Mouse (Mus musculus) midbrain, postnatal 0 days (tissue): ENCODE results near the gene Ipmk. TPM values are rescaled to one million over a fixed set of nuclear protein-coding genes. Genes with fewer than 3 reads are reported as not detected.

ENCODE experiments used
- ATAC-seq: fragments of 200-750 bp; cut with Nextera tagmentation; 2 replicates; pipeline ENCODE4 v1.8.0; 2017; ENCODE audit warnings: moderate number of reproducible peaks, mild to moderate bottlenecking, moderate TSS enrichment, moderate library complexity; ENCODE audit not compliant: low FRiP score
- DNase-seq: peaks from one replicate; pipeline ENCODE4 v3.0.0-alpha.2; 2015; ENCODE audit warnings: low spot score
- H3K27ac ChIP-seq: fragments of 300-500 bp; sonication (generic); 2 replicates; pipeline ENCODE4 v1.5.1; 2014; ENCODE audit warnings: low read depth, mild to moderate bottlenecking, low read length, mixed read lengths
- H3K27me3 ChIP-seq: fragments of 300-500 bp; sonication (generic); 2 replicates; pipeline ENCODE4 v1.6.1; 2014; ENCODE audit warnings: low read length, control low read depth, mixed read lengths; ENCODE audit not compliant: insufficient read depth
- H3K36me3 ChIP-seq: fragments of 300-500 bp; sonication (generic); 2 replicates; pipeline ENCODE4 v1.6.1; 2014; ENCODE audit warnings: low read length, control low read depth, mixed read lengths; ENCODE audit not compliant: insufficient read depth
- H3K4me1 ChIP-seq: fragments of 300-500 bp; sonication (generic); 2 replicates; pipeline ENCODE4 v1.6.1; 2014; ENCODE audit warnings: mild to moderate bottlenecking, control low read depth, antibody characterized with exemption, low read length, mixed read lengths; ENCODE audit not compliant: insufficient read depth
- H3K4me2 ChIP-seq: fragments of 300-500 bp; sonication (generic); 2 replicates; pipeline ENCODE4 v1.6.1; 2014; ENCODE audit warnings: low read depth, mild to moderate bottlenecking, low read length, mixed read lengths; ENCODE audit not compliant: poor library complexity, severe bottlenecking
- H3K4me3 ChIP-seq: fragments of 300-500 bp; sonication (generic); 2 replicates; pipeline ENCODE4 v1.5.1; 2014; ENCODE audit warnings: low read depth, mild to moderate bottlenecking, low read length, moderate library complexity
- H3K9ac ChIP-seq: fragments of 300-500 bp; sonication (generic); replicated peaks from 2 replicates; pipeline ENCODE4 v1.6.1; 2014; ENCODE audit warnings: mild to moderate bottlenecking, low read length, moderate library complexity, mixed read lengths; ENCODE audit not compliant: poor library complexity, severe bottlenecking
- H3K9me3 ChIP-seq: fragments of 300-500 bp; sonication (generic); 2 replicates; pipeline ENCODE4 v1.6.1; 2016; ENCODE audit warnings: low read length, control low read depth
- CTCF ChIP-seq: IDR thresholded peaks from 2 replicates; pipeline ENCODE4 v1.5.1; 2016; ENCODE audit warnings: antibody characterized with exemption, mild to moderate bottlenecking
- WGBS: fragments of 180-500 bp; shearing (Covaris S2); extraction: QIAGEN DNeasy Blood & Tissue Kit; methylation state at CpG from one replicate; pipeline ENCODE4 v1.1.7; 2014; 5-methylcytosine and 5-hydroxymethylcytosine counted together
- polyA plus RNA-seq: library from polyadenylated mRNA; unstranded; fragments of >200 nt; fragmentation: Nextera tagmentation; extraction: Ambion mirVana; gene quantifications from 2 replicates; pipeline ENCODE4 v1.2.1, GENCODE M21; 2015
- total RNA-seq: library from RNA; depleted of rRNA; stranded (reverse); fragments of >200 nt; gene quantifications from 2 replicates; pipeline ENCODE4 v1.2.3, GENCODE M21; 2014; rRNA removed

Ipmk gene
- total RNA-seq (21.7 and 28.0 TPM in 2 replicates), polyA plus RNA-seq (12.8 and 14.6 TPM in 2 replicates)

DNA sequence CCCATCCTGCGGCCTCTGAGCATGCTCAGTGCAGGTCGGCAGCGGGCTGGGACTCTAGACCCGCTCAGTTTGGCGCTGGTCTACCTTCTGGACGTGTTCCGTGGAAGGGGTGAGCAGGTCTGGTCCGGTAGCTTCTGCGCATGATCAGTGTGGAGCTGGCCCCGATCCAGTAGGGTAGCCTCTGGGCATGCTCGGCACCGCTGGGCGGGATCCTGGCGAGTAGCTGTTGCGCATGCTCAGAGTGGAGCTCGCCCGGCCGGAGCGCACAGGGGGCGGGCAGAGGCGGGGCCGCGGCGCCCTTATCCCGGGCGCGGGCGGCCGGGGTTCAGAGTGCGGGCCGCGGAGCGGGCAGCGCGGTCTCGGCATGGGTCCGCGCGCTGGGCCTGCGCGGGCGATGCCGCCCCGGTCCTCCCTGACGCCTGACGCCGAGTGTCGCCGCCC is at the start of gene Ipmk:
Ipmk (plus strand) TSS at position 255 of the 441 bp plus-strand sequence.
- Histone ChIP-seq H3K9me3 (no peaks in the 10 kb centered on the region), H3K27me3 (no peaks in the 10 kb centered on the region), H3K4me2 (peak within 1 kb of the TSS; percentile 88), H3K4me3 (peak within 1 kb of the TSS; percentile 87), H3K27ac (peak within 1 kb of the TSS; percentile 81), H3K9ac (peak within 1 kb of the TSS; percentile 86), H3K36me3 (0 out of 2 replicates have a peak, but pooled peaks cover 2% of the 10 kb centered on the region), H3K4me1 (peaks cover 15% of the 10 kb centered on the region)
- peak; percentile 97 for DNase-seq
- TF ChIP-seq CTCF, result no peak
- 0% methylated on average over 24 of the region's 49 CpGs for WGBS
- ATAC-seq, result peak; percentile 91

GRCm38 (mm10) chr10:71300161-71300560 is 47.4 kb upstream of the Ipmk start:
- WGBS, result 87% methylated on average over 16 of the region's 16 CpGs
- Histone ChIP-seq H3K4me3 (no peak overlapping the region), H3K9ac (no peak overlapping the region), H3K4me1 (no peaks in the 10 kb centered on the region), H3K27me3 (no peaks in the 10 kb centered on the region), H3K36me3 (no peaks in the 10 kb centered on the region), H3K4me2 (no peak overlapping the region), H3K27ac (no peak overlapping the region), H3K9me3 (no peaks in the 10 kb centered on the region)
- DNase-seq (no peak), ATAC-seq (no peak)
- no peak for TF ChIP-seq CTCF

DNA sequence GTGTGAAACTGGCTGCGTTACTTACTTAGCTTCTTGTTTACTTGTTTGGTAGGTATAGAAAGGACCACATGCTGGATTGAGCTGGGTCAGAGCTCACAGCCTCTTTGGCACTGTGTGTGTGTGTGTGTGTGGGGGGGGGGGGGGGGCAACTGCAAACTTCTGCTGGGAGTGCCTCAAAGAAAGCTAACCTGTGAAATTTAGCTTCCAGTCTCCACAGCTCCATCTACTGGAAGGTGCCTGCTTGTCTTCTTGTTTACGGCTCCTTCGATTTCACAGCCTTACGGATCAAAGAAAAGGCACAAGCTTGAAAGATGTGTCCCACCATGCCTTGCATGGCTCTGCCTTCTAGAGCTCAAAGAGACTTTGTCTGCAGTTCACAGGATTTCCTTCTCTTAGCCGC is 45.1 kb upstream of the Ipmk start:
- Histone ChIP-seq H3K9ac (no peak overlapping the region), H3K9me3 (no peaks in the 10 kb centered on the region), H3K36me3 (no peaks in the 10 kb centered on the region), H3K4me3 (no peak overlapping the region), H3K27ac (no peak overlapping the region), H3K4me1 (no peaks in the 10 kb centered on the region), H3K27me3 (no peaks in the 10 kb centered on the region), H3K4me2 (no peak overlapping the region)
- WGBS, result 21% methylated on average over 5 of the region's 5 CpGs
- TF ChIP-seq CTCF, result peak; percentile 53
- no peak for ATAC-seq
- DNase-seq, result peak; percentile 25

GRCm38 (mm10) chr10:71306190-71306589 is 41.4 kb upstream of the Ipmk start:
- WGBS, result 32% methylated on average over 6 of the region's 6 CpGs
- Histone ChIP-seq H3K4me1 (no peaks in the 10 kb centered on the region), H3K9me3 (no peaks in the 10 kb centered on the region), H3K9ac (no peak overlapping the region), H3K4me2 (peak overlapping the region; percentile 31; the same call in 1 of the 2 replicates), H3K27ac (no peak overlapping the region), H3K27me3 (no peaks in the 10 kb centered on the region), H3K4me3 (no peak overlapping the region), H3K36me3 (no peaks in the 10 kb centered on the region)
- peak; percentile 72 for TF ChIP-seq CTCF
- DNase-seq (peak; percentile 54), ATAC-seq (no peak)

- no peak overlapping the region for H3K4me2 ChIP-seq
- 75% methylated on average over 6 of the region's 6 CpGs for WGBS
- H3K4me3 ChIP-seq, result no peak overlapping the region
These were observed 40.8 kb upstream of the Ipmk start for GRCm38 (mm10) chr10:71306759-71307158.

DNA sequence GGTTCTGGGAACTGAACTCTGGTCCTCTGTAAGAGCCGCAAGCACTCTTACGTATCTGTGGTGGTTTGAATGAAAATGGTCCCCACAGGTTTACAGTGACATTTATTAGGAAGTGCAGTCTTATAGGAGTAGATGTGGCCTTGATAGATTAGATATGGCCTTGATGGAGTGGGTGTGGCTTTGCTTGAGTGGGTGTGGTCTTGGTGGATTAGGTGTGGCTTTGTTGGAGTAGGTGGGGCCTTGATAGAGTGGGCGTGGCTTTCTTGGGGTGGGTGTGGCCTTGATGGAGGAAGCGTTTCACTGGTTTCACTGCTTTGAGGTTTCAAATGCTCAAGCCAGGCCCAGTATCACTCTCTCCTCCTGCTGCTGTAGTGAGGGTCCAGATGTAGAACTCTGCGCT is 39.4 kb upstream of the Ipmk start:
- WGBS, result 97% methylated on average over 5 of the region's 5 CpGs
- DNase-seq (no peak), ATAC-seq (no peak)
- H3K4me3 ChIP-seq, result no peak overlapping the region
- H3K36me3 ChIP-seq, result no peaks in the 10 kb centered on the region
- no peaks in the 10 kb centered on the region for H3K9me3 ChIP-seq
- TF ChIP-seq CTCF, result no peak
- H3K27ac ChIP-seq, result no peak overlapping the region
- H3K4me2 ChIP-seq, result no peak overlapping the region
- H3K9ac ChIP-seq, result no peak overlapping the region
- no peaks in the 10 kb centered on the region for H3K27me3 ChIP-seq
- no peaks in the 10 kb centered on the region for H3K4me1 ChIP-seq

More at GRCm38 (mm10) chr10:71306759-71307158, 40.8 kb upstream of the Ipmk start:
- no peaks in the 10 kb centered on the region for H3K9me3 ChIP-seq
- no peaks in the 10 kb centered on the region for H3K36me3 ChIP-seq
- DNase-seq (no peak), ATAC-seq (no peak)
- H3K9ac ChIP-seq, result no peak overlapping the region
- no peaks in the 10 kb centered on the region for H3K27me3 ChIP-seq
- TF ChIP-seq CTCF, result no peak
- H3K27ac ChIP-seq, result no peak overlapping the region
- H3K4me1 ChIP-seq, result no peaks in the 10 kb centered on the region
